Mouse (Mus musculus): ENCODE measurements at regions not wholly inside any gene's neighbourhood (a gene's known extent, or its start where the extent isn't known, plus 50 kb on each side); places are given as distances from the start of the nearest gene placed in this dataset.

- DNase-seq (ENCODE audit: low read depth, low spot score): no peak
Measured at GRCm38 (mm10) chr14:105576266-105576665, 317.9 kb downstream of the Ndfip2 start.

- DNase-seq (ENCODE audit: low read depth, low spot score): no peak
Measured at GRCm38 (mm10) chr14:105572036-105572891, 313.9 kb downstream of the Ndfip2 start.

GRCm38 (mm10) chr14:105570156-105570555 is 311.8 kb downstream of the Ndfip2 start:
- DNase-seq (ENCODE audit: low read depth, low spot score): no peak

GRCm38 (mm10) chr14:105565827-105566226 is 307.5 kb downstream of the Ndfip2 start:
- DNase-seq (ENCODE audit: low read depth, low spot score): no peak

GRCm38 (mm10) chr14:105562843-105563242 is 304.5 kb downstream of the Ndfip2 start:
- DNase-seq (ENCODE audit: low read depth, low spot score): no peak

GRCm38 (mm10) chr14:105556813-105557212 is 298.4 kb downstream of the Ndfip2 start:
- DNase-seq (ENCODE audit: low read depth, low spot score): no peak

GRCm38 (mm10) chr14:105544066-105544465 is 285.7 kb downstream of the Ndfip2 start:
- no peak for DNase-seq (ENCODE audit: low read depth, low spot score)

GRCm38 (mm10) chr14:105542486-105543145 is 284.2 kb downstream of the Ndfip2 start:
- no peak for DNase-seq (ENCODE audit: low read depth, low spot score)

GRCm38 (mm10) chr14:105542090-105542485 is 283.7 kb downstream of the Ndfip2 start:
- DNase-seq (ENCODE audit: low read depth, low spot score): no peak

- DNase-seq (ENCODE audit: low read depth, low spot score): no peak
Measured at GRCm38 (mm10) chr14:105532168-105532745, 273.9 kb downstream of the Ndfip2 start.

GRCm38 (mm10) chr14:105528107-105528506 is 269.7 kb downstream of the Ndfip2 start:
- DNase-seq (ENCODE audit: low read depth, low spot score): no peak

- DNase-seq (ENCODE audit: low read depth, low spot score): no peak
Measured at GRCm38 (mm10) chr14:105523849-105524248, 265.5 kb downstream of the Ndfip2 start.

GRCm38 (mm10) chr14:105522279-105522678 is 263.9 kb downstream of the Ndfip2 start:
- no peak for DNase-seq (ENCODE audit: low read depth, low spot score)

- no peak for DNase-seq (ENCODE audit: low read depth, low spot score)
Measured at GRCm38 (mm10) chr14:105518706-105519105, 260.3 kb downstream of the Ndfip2 start.

GRCm38 (mm10) chr14:105514413-105514812 is 256.0 kb downstream of the Ndfip2 start:
- DNase-seq (ENCODE audit: low read depth, low spot score): no peak

GRCm38 (mm10) chr14:105512914-105513677 is 254.7 kb downstream of the Ndfip2 start:
- no peak for DNase-seq (ENCODE audit: low read depth, low spot score)

GRCm38 (mm10) chr14:105511826-105512225 is 253.5 kb downstream of the Ndfip2 start:
- no peak for DNase-seq (ENCODE audit: low read depth, low spot score)

- no peak for DNase-seq (ENCODE audit: low read depth, low spot score)
Measured at GRCm38 (mm10) chr14:105511135-105511534, 252.8 kb downstream of the Ndfip2 start.

GRCm38 (mm10) chr14:105505261-105505660 is 246.9 kb downstream of the Ndfip2 start:
- DNase-seq (ENCODE audit: low read depth, low spot score): no peak

- DNase-seq (ENCODE audit: low read depth, low spot score): no peak
Measured at GRCm38 (mm10) chr14:105504376-105504775, 246.0 kb downstream of the Ndfip2 start.

GRCm38 (mm10) chr14:105503806-105504205 is 245.4 kb downstream of the Ndfip2 start:
- DNase-seq (ENCODE audit: low read depth, low spot score): no peak

GRCm38 (mm10) chr14:105502633-105502975 is 244.2 kb downstream of the Ndfip2 start:
- no peak for DNase-seq (ENCODE audit: low read depth, low spot score)
